Mouse (Mus musculus) stomach, postnatal 0 days (tissue): ENCODE data around the gene Srebf1.

Experiments used
- CTCF ChIP-seq: IDR thresholded peaks from 2 replicates; pipeline ENCODE4 v1.5.1; 2016; ENCODE audit warnings: antibody characterized with exemption, low read depth, mild to moderate bottlenecking, moderate library complexity
- EP300 ChIP-seq: optimal IDR thresholded peaks from 2 replicates; pipeline ENCODE3; 2016; ENCODE audit warnings: antibody characterized with exemption

DNA sequence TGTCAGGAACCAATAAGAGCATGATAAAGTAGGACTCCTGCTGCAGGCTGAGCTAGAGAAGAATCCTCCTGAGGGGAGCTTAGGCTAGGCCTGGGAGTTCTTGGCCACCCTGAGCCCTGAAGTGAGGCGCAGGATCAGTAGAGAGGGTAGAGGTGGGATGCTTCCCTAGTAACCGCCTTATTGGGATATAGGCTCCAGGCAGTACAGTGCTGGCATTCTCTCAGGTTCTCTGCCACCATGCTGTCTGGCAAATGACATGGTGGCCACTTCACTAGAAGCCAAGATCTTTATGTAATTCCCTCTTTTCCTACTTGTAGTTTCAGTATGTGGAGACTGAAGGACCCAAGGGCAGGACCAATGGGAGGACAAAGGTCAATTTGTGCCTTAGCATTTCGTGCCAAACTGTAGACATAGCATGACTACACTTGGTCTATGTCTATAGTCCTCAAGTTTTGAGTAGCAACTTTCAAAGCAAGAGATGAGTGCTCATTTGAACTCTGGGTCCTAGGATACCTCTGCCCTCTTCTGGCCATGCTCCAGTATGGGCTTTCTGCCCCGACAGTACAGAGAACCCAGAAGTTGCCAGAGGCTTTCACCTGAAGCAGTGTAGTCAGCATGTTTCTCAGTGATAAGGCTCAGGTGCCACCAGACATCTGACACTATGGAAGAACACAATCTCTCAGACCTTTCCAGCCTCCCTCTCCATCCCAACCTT, 43.0 kb upstream of the Srebf1 start:
- TF ChIP-seq CTCF (peak; percentile 46), EP300 (no peak)
